Mouse (Mus musculus): ENCODE data around the gene Pkn3.
"Not testable (repeated sequence)": the region's sequence is repeated elsewhere in the genome, so short reads cannot be mapped to it uniquely, and the experiment has no call there.

The Pkn3 gene

DNA sequence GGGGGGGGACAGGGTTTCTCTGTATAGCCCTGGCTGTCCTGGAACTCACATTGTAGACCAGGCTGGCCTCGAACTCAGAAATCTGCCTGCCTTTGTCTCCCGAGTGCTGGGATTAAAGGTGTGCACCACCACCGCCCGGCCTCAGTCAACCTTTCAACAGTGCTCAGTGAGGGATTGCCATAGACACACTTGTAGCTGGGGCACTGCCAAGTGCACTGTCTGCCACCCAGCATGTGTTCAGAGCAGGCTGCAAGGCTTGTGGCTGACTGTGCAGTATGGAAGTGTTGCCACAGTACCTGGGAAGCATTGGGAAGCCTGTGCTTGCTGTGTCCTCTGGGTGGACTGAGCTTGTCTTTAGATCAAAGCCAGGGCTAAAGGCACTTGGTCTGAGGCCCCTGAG, 62.5 kb downstream of the Pkn3 start:
- not testable (repeated sequence) for DNase-seq (ENCODE audit: low read depth, low spot score)
